Mouse (Mus musculus) forebrain, embryonic 15.5 days (tissue): ENCODE measurements at regions not wholly inside any gene's neighbourhood (a gene's known extent, or its start where the extent isn't known, plus 50 kb on each side); places are given as distances from the start of the nearest gene placed in this dataset.
A peak's percentile ranks its signal among the peaks of the same experiment; 100 is the strongest.

ENCODE experiments used
- ATAC-seq: fragments of 200-750 bp; cut with Nextera tagmentation; replicated peaks from 2 replicates; pipeline ENCODE4 v1.8.0; 2017; ENCODE audit warnings: mild to moderate bottlenecking, moderate TSS enrichment, moderate library complexity
- H3K27ac ChIP-seq: fragments of 300-500 bp; sonication (generic); replicated peaks from 2 replicates; pipeline ENCODE4 v1.5.1; 2015; ENCODE audit warnings: mild to moderate bottlenecking, inconsistent platforms
- H3K27me3 ChIP-seq: fragments of 300-500 bp; sonication (generic); 2 replicates; pipeline ENCODE4 v1.6.1; 2015; ENCODE audit warnings: inconsistent platforms
- H3K36me3 ChIP-seq: fragments of 300-500 bp; sonication (generic); 2 replicates; pipeline ENCODE4 v1.6.1; 2015; ENCODE audit warnings: mild to moderate bottlenecking, inconsistent platforms
- H3K4me1 ChIP-seq: fragments of 300-500 bp; sonication (generic); 2 replicates; pipeline ENCODE4 v1.6.1; 2015; ENCODE audit warnings: inconsistent platforms
- H3K4me2 ChIP-seq: fragments of 300-500 bp; sonication (generic); replicated peaks from 2 replicates; pipeline ENCODE4 v1.6.1; 2015; ENCODE audit warnings: mild to moderate bottlenecking, inconsistent platforms
- H3K4me3 ChIP-seq: fragments of 300-500 bp; sonication (generic); 2 replicates; pipeline ENCODE4 v1.5.1; 2015; ENCODE audit warnings: mild to moderate bottlenecking, inconsistent platforms
- H3K9ac ChIP-seq: fragments of 300-500 bp; sonication (generic); replicated peaks from 2 replicates; pipeline ENCODE4 v1.6.1; 2015; ENCODE audit warnings: mild to moderate bottlenecking, inconsistent platforms
- H3K9me3 ChIP-seq: fragments of 300-500 bp; sonication (generic); 2 replicates; pipeline ENCODE4 v1.6.1; 2016; ENCODE audit warnings: inconsistent platforms
- WGBS: fragments of 180-500 bp; shearing (Covaris S2); methylation state at CpG from one replicate; pipeline ENCODE4 v1.1.7; 2015; ENCODE audit warnings: mixed read lengths; 5-methylcytosine and 5-hydroxymethylcytosine counted together

DNA sequence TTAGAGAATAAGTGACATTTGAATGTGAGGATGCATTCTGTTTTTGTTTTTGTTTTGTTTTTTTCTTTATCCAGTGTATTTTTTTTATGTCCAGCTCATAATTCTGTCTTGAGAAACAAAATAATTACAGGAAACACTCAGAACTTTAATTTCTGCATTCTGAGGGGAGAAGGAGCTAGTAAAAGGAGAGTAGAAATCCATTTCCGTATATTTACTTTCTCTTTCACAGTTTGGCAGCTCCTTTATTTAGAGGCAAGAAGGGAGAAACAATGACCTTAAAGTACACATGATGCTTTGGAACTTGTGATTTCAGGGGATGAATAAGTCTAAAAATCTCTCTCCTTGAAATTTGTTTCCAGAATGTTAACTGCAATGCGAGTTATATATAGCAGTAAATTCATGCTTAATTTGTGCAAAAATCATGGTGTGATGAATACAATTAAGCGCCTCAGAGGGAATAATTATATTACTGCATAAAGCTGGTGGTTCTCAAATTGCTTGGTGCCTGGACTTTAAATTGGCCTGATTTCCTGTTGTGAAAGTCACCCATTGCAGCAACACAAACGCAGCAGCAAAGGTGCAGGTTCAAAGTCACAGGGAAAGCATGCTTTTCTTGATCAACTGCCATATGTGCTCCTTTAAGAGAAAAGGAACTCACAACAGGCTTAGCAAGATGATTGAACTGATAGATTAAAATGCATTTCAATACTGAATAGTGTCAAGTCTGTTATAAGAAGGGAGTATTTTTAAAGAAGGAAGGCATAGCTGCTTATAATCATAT is 733.9 kb downstream of the Dach1 start:
- no peak overlapping the region for H3K4me2 ChIP-seq
- WGBS = 19% methylated on average over 4 of the region's 4 CpGs

DNA sequence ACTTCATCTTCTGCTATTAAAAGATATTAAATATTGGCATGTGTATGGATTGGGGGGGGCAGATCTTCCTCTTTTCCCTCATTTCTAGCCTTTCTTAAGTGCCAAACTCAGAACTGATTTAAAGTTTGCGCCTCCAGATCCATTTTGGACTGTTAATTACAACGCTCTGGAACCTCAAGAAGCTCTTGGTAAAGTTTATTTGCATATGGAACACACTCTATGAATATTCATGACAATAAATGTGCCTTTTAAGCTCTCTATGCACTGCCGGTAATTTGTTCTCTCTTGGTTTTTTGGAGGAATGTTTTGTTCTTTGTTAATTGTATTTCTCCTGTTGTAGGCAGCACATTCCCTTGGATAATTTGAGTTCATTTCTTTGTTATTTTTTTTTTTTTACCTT is 738.3 kb downstream of the Dach1 start:
- H3K9ac ChIP-seq = no peak overlapping the region
- H3K4me2 ChIP-seq = no peak overlapping the region
- ATAC-seq = no peak
- no peak overlapping the region for H3K4me3 ChIP-seq
- no peaks in the 10 kb centered on the region for H3K36me3 ChIP-seq
- H3K9me3 ChIP-seq = no peaks in the 10 kb centered on the region
- H3K4me1 ChIP-seq = peaks cover 6% of the 10 kb centered on the region; the same call in 1 of the 2 replicates
- no peak overlapping the region for H3K27ac ChIP-seq
- 38% methylated on average over 3 of the region's 3 CpGs for WGBS
- no peaks in the 10 kb centered on the region for H3K27me3 ChIP-seq

More for the DNA sequence above, 733.9 kb downstream of the Dach1 start:
- Histone ChIP-seq H3K4me1 (peaks cover 6% of the 10 kb centered on the region; the same call in 1 of the 2 replicates), H3K27me3 (no peaks in the 10 kb centered on the region), H3K9me3 (no peaks in the 10 kb centered on the region), H3K9ac (no peak overlapping the region), H3K36me3 (no peaks in the 10 kb centered on the region), H3K27ac (no peak overlapping the region), H3K4me3 (no peak overlapping the region)
- no peak for ATAC-seq

DNA sequence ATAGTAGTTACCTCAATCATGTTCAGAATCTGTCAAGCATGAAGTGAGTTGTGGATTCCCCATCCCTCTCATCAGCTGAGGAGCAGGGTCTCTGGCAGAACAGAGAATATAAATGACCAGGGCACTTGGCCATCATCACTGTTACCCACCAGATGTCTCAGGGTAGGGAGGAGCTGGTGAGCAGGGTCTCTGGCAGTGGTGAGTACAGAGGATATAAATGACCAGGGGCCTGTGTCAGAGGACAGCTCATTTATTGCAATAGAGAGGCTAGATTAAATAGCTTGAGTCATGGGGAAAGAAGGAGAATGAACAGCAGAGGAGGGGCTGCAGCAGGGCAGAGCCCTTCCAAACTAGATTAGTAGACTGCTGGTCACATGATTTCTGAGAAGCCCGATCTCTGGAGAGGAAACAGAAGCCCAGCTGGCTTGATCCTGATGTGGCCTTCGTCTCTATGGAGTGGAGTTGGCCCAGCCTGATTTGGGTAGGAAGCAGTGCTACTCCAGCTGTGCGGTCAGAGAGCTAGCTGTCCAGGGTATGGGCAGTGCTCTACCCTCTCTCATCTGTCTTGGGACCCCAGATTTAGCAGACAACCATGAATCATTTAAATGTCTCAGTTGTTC is 766.3 kb downstream of the Dach1 start:
- Histone ChIP-seq H3K4me3 (no peak overlapping the region), H3K9ac (no peak overlapping the region), H3K27me3 (no peaks in the 10 kb centered on the region), H3K4me2 (no peak overlapping the region), H3K27ac (no peak overlapping the region), H3K4me1 (no peaks in the 10 kb centered on the region), H3K36me3 (no peaks in the 10 kb centered on the region), H3K9me3 (no peaks in the 10 kb centered on the region)
- WGBS = 67% methylated on average over 3 of the region's 3 CpGs
- no peak; the same call in 1 of the 2 replicates for ATAC-seq

DNA sequence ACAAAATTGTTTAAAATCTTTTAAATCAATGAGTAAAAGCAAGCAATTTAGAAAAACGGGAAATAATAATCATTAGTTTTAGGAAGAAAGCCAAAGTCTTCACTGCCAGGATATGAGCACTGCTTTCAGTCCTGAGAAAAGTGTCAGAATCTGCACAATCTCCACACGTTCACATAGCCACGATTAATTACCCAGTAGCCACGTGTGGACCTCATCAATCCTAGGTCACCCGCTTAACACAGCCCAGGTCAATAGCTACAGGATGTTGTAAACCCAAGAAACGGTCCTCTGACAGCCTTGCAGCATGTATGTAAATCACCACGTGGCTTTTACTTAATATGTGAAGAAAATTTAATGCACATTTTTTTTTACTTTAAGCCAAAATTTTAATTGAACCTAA is 773.2 kb downstream of the Dach1 start:
- peaks cover 10% of the 10 kb centered on the region for H3K4me1 ChIP-seq
- H3K27ac ChIP-seq = 0 out of 2 replicates have a peak overlapping the region, but pooled peaks have one; percentile 42
- no peaks in the 10 kb centered on the region for H3K36me3 ChIP-seq
- no peaks in the 10 kb centered on the region for H3K9me3 ChIP-seq
- 0 out of 2 replicates have a peak overlapping the region, but pooled peaks have one; percentile 9 for H3K4me2 ChIP-seq
- no peak overlapping the region for H3K9ac ChIP-seq
- WGBS = 16% methylated on average over 7 of the region's 7 CpGs
- peak; percentile 53; the same call in 1 of the 2 replicates for ATAC-seq
- H3K27me3 ChIP-seq = no peaks in the 10 kb centered on the region
- H3K4me3 ChIP-seq = no peak overlapping the region

DNA sequence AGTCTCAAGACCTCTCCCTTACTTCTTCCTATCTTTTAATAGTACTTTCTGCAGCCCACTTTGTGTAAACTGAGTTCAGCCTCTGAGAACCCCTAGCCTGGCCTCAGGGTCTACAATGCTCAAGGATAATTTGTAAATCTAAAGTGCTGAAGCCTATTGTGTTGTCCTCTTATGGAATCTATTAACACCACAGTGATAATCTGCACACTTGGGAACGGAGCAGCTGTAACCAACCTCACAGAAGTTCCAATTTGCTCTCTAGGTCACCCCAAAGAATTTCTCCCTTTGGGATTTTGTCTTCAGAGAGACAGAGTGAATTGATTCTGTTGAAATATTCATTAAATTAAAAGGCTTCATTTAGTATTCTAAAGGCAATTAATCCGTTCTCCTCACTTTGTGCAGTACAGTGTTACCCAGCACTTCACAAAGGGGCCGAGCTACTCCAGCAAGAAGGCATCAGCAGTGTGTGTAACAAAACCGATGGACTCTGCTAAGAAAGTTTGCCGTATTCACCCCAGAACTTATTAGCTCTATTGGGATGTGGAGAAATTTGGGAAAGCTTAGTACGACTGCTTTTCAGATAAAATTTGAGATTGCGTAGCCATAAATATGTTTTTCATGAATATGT is 773.7 kb downstream of the Dach1 start:
- ATAC-seq = peak; percentile 96
- peaks cover 10% of the 10 kb centered on the region for H3K4me1 ChIP-seq
- no peaks in the 10 kb centered on the region for H3K36me3 ChIP-seq
- no peak overlapping the region for H3K9ac ChIP-seq
- no peaks in the 10 kb centered on the region for H3K9me3 ChIP-seq
- WGBS = 21% methylated on average over 7 of the region's 7 CpGs
- H3K27ac ChIP-seq = no peak overlapping the region
- no peaks in the 10 kb centered on the region for H3K27me3 ChIP-seq
- 0 out of 2 replicates have a peak overlapping the region, but pooled peaks have one; percentile 9 for H3K4me2 ChIP-seq
- no peak overlapping the region for H3K4me3 ChIP-seq

DNA sequence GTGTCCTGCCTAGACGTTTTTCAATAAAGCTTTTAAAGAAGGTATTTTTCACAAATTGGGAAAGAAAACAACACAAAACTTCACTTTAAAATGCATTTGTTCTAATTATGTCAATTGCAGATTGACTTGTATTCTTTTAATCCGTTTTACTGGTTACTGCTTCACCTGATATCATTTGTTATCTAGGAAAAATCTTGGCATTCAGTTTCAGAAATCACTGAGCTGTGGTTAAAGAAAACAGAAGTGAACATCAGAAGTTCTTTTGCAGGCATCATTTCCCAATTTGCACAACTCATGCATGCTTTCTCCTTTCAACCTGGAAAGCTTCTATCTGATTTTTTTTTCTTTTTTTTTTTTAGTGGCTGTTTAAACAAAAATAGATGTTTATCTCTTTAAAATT is 780.6 kb downstream of the Dach1 start:
- H3K36me3 ChIP-seq = no peaks in the 10 kb centered on the region
- no peak overlapping the region for H3K4me2 ChIP-seq
- H3K9me3 ChIP-seq = no peaks in the 10 kb centered on the region
- WGBS = 56% methylated on average over 2 of the region's 2 CpGs
- no peak overlapping the region for H3K4me3 ChIP-seq
- no peak for ATAC-seq
- no peaks in the 10 kb centered on the region for H3K27me3 ChIP-seq
- H3K27ac ChIP-seq = no peak overlapping the region
- no peaks in the 10 kb centered on the region for H3K4me1 ChIP-seq
- H3K9ac ChIP-seq = no peak overlapping the region

DNA sequence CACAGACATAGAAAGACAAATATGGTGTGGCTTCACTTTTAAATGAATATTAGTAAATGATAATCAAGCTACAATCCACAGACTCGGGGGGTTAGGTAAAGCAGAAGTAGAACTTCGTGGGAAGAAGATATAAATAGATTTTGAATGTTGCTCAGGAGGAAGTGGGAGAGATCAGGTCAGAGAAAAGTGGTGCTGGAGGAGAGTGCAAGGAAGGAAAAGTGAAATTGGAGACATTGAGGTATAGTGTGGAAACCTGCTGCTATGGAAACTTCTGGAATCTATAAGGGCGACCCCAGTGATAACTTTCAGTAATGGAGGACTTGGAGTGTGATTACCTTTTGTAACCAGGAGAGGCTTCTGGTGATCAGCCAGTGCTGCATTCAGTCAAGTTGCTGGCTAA is 789.4 kb downstream of the Dach1 start:
- H3K4me1 ChIP-seq = no peaks in the 10 kb centered on the region
- H3K27me3 ChIP-seq = no peaks in the 10 kb centered on the region
- ATAC-seq = no peak
- no peak overlapping the region for H3K27ac ChIP-seq
- no peaks in the 10 kb centered on the region for H3K9me3 ChIP-seq
- H3K9ac ChIP-seq = no peak overlapping the region
- H3K4me2 ChIP-seq = no peak overlapping the region
- no peaks in the 10 kb centered on the region for H3K36me3 ChIP-seq
- WGBS = 79% methylated on average over 3 of the region's 3 CpGs
- H3K4me3 ChIP-seq = no peak overlapping the region

DNA sequence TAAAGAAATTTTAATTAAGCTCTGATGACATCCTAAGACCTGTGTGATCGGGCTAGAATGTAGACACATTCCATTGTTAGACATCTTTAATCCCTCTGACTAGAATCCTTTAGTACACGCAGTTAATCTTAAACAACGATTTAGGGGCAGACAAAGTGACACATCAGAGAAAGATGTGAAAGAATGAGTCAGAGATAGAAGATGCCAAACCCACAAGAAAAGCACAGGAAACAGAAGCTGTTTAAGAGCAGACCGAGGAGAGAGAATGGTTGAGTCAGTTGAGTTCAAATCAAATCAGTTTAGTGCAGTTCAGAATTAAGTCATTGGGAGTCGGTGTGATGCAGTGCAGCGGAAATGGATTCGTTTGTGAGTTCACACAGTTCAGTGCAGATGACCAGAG is 812.6 kb downstream of the Dach1 start:
- no peak for ATAC-seq
- Histone ChIP-seq H3K9me3 (no peaks in the 10 kb centered on the region), H3K9ac (no peak overlapping the region), H3K27me3 (no peaks in the 10 kb centered on the region), H3K36me3 (no peaks in the 10 kb centered on the region), H3K4me3 (no peak overlapping the region), H3K27ac (no peak overlapping the region), H3K4me1 (no peaks in the 10 kb centered on the region), H3K4me2 (no peak overlapping the region)
- WGBS = 87% methylated on average over 7 of the region's 7 CpGs

DNA sequence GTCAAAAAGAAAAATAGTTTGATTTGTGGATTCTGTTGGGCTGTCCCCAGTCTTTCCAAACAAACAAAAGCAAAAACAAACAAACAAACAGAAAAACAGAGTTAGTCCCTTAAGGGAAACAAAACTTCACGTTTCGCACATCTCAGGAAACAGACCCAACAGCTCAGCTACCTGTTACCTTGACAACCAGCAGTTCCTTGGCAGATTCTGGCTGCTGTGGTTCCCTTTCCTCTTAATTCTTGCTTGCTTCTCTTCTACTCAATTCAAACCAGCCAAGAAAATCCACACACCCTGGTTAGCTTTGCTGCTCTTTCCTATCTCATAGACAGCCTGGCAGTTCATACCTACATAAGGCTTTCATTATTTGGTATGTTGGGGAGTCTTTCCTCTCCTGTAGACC is 821.6 kb downstream of the Dach1 start:
- H3K36me3 ChIP-seq = no peaks in the 10 kb centered on the region
- H3K4me2 ChIP-seq = no peak overlapping the region
- H3K4me1 ChIP-seq = no peaks in the 10 kb centered on the region

DNA sequence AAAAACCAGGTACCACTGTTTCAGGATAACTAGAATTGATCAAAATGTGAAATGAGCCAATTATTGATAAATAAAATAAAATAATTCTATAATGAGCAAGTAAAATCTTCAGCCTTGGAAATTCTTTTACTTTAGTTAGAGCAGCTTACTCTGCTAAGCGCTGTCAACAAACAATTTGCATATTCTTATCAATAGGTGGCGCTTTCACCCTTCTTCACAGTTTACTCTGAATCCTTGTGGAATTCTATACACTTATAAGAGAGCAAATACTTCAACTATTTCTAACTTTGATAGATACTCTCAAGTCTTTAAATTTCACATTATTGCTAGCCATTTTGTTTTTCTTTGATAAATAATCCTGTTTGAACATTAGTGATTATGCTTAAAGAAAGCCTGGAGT is 812.5 kb upstream of the Klhl1 start:
- Histone ChIP-seq H3K4me1 (no peaks in the 10 kb centered on the region), H3K27ac (no peak overlapping the region), H3K9me3 (no peaks in the 10 kb centered on the region), H3K27me3 (no peaks in the 10 kb centered on the region), H3K4me3 (no peak overlapping the region), H3K9ac (no peak overlapping the region), H3K4me2 (no peak overlapping the region), H3K36me3 (no peaks in the 10 kb centered on the region)
- ATAC-seq = peak; percentile 88
- 3% methylated on average over 2 of the region's 2 CpGs for WGBS

More for the DNA sequence above, 821.6 kb downstream of the Dach1 start:
- H3K27ac ChIP-seq = no peak overlapping the region
- H3K9me3 ChIP-seq = no peaks in the 10 kb centered on the region
- no peak for ATAC-seq
- WGBS = 78% methylated on average over 2 of the region's 2 CpGs
- no peak overlapping the region for H3K4me3 ChIP-seq
- no peak overlapping the region for H3K9ac ChIP-seq
- no peaks in the 10 kb centered on the region for H3K27me3 ChIP-seq

DNA sequence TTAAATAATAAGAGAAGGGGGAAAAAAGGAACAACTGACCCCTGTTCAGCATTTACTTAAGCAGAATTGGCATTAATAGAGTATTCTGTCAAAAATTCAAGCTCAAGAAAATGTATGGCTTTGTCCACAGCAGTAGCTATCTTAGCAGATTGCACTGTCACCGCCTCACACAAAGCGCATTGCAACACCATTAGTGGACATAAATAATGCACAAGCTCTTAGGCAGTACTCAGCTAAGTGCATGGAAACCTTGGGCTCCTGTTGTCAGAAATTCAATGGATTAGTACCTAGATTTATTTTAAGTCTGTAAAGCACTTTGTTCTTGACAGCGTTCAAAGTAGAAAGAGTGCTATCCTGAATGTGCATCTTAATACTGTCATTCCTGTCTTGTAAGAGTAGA is 811.1 kb upstream of the Klhl1 start:
- H3K4me1 ChIP-seq = no peaks in the 10 kb centered on the region
- H3K27me3 ChIP-seq = no peaks in the 10 kb centered on the region
- no peak overlapping the region for H3K4me2 ChIP-seq
- no peaks in the 10 kb centered on the region for H3K36me3 ChIP-seq
- no peak for ATAC-seq
- no peak overlapping the region for H3K4me3 ChIP-seq
- no peaks in the 10 kb centered on the region for H3K9me3 ChIP-seq
- WGBS = 76% methylated on average over 3 of the region's 3 CpGs
- H3K9ac ChIP-seq = no peak overlapping the region
- no peak overlapping the region for H3K27ac ChIP-seq

DNA sequence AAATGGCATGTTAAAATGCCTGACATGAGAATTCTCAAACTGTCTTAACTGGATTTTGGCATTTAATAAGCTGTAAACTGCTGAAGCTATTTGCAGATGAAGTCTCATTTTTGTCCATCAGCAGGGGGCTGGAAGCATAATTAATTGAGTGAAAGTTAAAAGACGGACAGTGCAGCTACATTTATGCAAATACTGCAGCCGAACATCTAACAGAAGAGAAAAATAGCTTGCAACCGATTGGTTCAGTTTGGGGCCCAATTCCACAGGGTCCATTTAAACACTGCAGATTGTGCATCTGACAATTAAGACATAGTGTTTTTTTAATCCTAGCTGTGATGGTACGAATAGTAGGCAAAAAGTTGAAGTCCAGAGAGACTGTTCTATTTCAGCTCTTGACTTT is 774.2 kb upstream of the Klhl1 start:
- H3K9ac ChIP-seq = no peak overlapping the region
- no peaks in the 10 kb centered on the region for H3K36me3 ChIP-seq
- H3K27ac ChIP-seq = no peak overlapping the region
- H3K4me2 ChIP-seq = no peak overlapping the region
- 16% methylated on average over 4 of the region's 4 CpGs for WGBS
- ATAC-seq = no peak
- H3K4me3 ChIP-seq = no peak overlapping the region
- no peaks in the 10 kb centered on the region for H3K27me3 ChIP-seq
- 0 out of 2 replicates have a peak, but pooled peaks cover 5% of the 10 kb centered on the region for H3K9me3 ChIP-seq
- peaks cover 12% of the 10 kb centered on the region for H3K4me1 ChIP-seq
